Mouse (Mus musculus) heart, adult 2 months (tissue): ENCODE data around the gene Krt90.

Experiments used
- CTCF ChIP-seq: fragments of 200-600 bp; IDR thresholded peaks from 2 replicates; pipeline ENCODE4 v1.8.1; 2022; ENCODE audit warnings: antibody characterized with exemption, mild to moderate bottlenecking, moderate library complexity
- POLR2A ChIP-seq: fragments of 200-500 bp; IDR thresholded peaks from 2 replicates; pipeline ENCODE4 v1.6.1; 2011; ENCODE audit warnings: mild to moderate bottlenecking, low read depth, low read length, control low read depth; ENCODE audit not compliant: insufficient read depth

DNA sequence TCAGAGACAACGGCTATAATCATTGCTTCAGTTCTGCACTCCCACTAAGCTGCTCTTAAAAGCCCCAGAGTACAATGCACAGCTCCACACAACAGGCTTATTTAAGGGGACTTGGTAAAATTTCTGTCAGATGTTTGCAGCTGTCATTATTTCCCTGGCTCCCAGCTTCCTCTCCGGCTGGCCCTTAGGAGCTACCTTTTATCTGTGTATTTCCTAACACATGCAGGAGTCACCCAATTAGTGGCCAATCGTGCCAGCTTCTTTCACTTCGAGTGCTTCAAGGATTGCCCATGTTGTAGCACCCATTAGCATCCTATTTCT is 24.2 kb downstream of the Krt90 start:
- no peak for TF ChIP-seq POLR2A
- no peak for TF ChIP-seq CTCF
